Mouse (Mus musculus) hindbrain, embryonic 14.5 days (tissue): ENCODE results near the gene Eif5a. TPM values are rescaled to one million over a fixed set of nuclear protein-coding genes. Genes with fewer than 3 reads are reported as not detected.
A peak's percentile ranks its signal among the peaks of the same experiment; 100 is the strongest.

ENCODE experiments used
- ATAC-seq: fragments of 200-750 bp; cut with Nextera tagmentation; 2 replicates; pipeline ENCODE4 v1.8.0; 2017; ENCODE audit warnings: moderate number of reproducible peaks, mild to moderate bottlenecking, moderate TSS enrichment, moderate library complexity; ENCODE audit not compliant: low FRiP score
- DNase-seq: peaks from one replicate; pipeline ENCODE4 v3.0.0-alpha.2; 2015; ENCODE audit warnings: low spot score
- H3K27ac ChIP-seq: fragments of 300-500 bp; sonication (generic); 2 replicates; pipeline ENCODE4 v1.5.1; 2014; ENCODE audit warnings: mild to moderate bottlenecking, moderate library complexity
- H3K27me3 ChIP-seq: fragments of 300-500 bp; sonication (generic); 2 replicates; pipeline ENCODE4 v1.6.1; 2014; ENCODE audit warnings: mild to moderate bottlenecking, low read length, mixed read lengths; ENCODE audit not compliant: control insufficient read depth, insufficient read depth
- H3K36me3 ChIP-seq: fragments of 300-500 bp; sonication (generic); replicated peaks from 2 replicates; pipeline ENCODE4 v1.6.1; 2014; ENCODE audit not compliant: control insufficient read depth, insufficient read depth
- H3K4me1 ChIP-seq: fragments of 300-500 bp; sonication (generic); replicated peaks from 2 replicates; pipeline ENCODE4 v1.6.1; 2014; ENCODE audit warnings: antibody characterized with exemption, low read length, mixed read lengths; ENCODE audit not compliant: control insufficient read depth, insufficient read depth
- H3K4me2 ChIP-seq: fragments of 300-500 bp; sonication (generic); replicated peaks from 2 replicates; pipeline ENCODE4 v1.6.1; 2014; ENCODE audit warnings: mild to moderate bottlenecking, moderate library complexity
- H3K4me3 ChIP-seq: fragments of 300-500 bp; sonication (generic); replicated peaks from 2 replicates; pipeline ENCODE4 v1.5.1; 2014; ENCODE audit warnings: mild to moderate bottlenecking, low read length
- H3K9ac ChIP-seq: fragments of 300-500 bp; sonication (generic); 2 replicates; pipeline ENCODE4 v1.6.1; 2014
- H3K9me3 ChIP-seq: fragments of 300-500 bp; sonication (generic); 2 replicates; pipeline ENCODE4 v1.6.1; 2016; ENCODE audit warnings: low read length; ENCODE audit not compliant: control insufficient read depth
- WGBS: fragments of 180-500 bp; shearing (Covaris S2); extraction: QIAGEN DNeasy Blood & Tissue Kit; methylation state at CpG from one replicate; pipeline ENCODE4 v1.1.7; 2014; 5-methylcytosine and 5-hydroxymethylcytosine counted together
- polyA plus RNA-seq: library from polyadenylated mRNA; unstranded; fragments of >200 nt; fragmentation: Nextera tagmentation; extraction: Ambion mirVana; gene quantifications from 2 replicates; pipeline ENCODE4 v1.2.1, GENCODE M21; 2014

Eif5a gene
- polyA plus RNA-seq, 1 experiment from 2014 or later: 1,061 TPM

GRCm38 (mm10) chr11:69936714-69937347, 15.1 kb upstream of the Eif5a start:
- DNase-seq (no peak), ATAC-seq (no peak)
- H3K4me1 ChIP-seq: no peaks in the 10 kb centered on the region; the same call in 1 of the 2 replicates
- no peak overlapping the region for H3K27ac ChIP-seq
- peaks cover 36% of the 10 kb centered on the region for H3K27me3 ChIP-seq
- H3K4me2 ChIP-seq: peak overlapping the region; percentile 99
- 37% methylated on average over 9 of the region's 9 CpGs for WGBS
- no peaks in the 10 kb centered on the region for H3K9me3 ChIP-seq
- H3K4me3 ChIP-seq: peak overlapping the region; percentile 61; the same call in 1 of the 2 replicates
- no peaks in the 10 kb centered on the region for H3K36me3 ChIP-seq
- H3K9ac ChIP-seq: no peak overlapping the region

DNA sequence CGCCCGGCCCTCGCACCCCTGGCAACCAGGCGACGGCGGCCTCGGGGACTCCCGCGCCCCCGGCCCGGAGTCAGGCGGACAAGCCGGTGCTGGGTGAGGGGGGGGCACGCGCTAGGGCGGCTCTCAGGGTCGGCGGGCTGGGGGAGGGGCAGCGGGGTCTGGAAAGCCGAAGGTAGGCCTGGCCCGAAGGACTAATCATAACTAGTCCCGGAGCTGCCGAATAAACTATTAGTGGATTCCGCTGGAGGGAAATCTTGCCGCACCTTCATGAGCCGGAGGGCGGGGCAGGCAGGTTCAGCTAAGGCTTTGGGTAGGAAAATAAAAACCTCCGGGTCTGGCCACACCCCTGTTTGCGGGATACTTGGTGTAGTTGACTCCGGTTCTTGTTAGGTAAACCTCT, 14.4 kb upstream of the Eif5a start:
- Histone ChIP-seq H3K9ac (peak overlapping the region; percentile 63), H3K36me3 (no peaks in the 10 kb centered on the region), H3K27me3 (peaks cover 36% of the 10 kb centered on the region), H3K4me1 (no peaks in the 10 kb centered on the region; the same call in 1 of the 2 replicates), H3K4me2 (peak overlapping the region; percentile 99), H3K9me3 (no peaks in the 10 kb centered on the region), H3K4me3 (peak overlapping the region; percentile 61), H3K27ac (no peak overlapping the region)
- DNase-seq (no peak), ATAC-seq (no peak)
- WGBS: 2% methylated on average over 28 of the region's 30 CpGs

GRCm38 (mm10) chr11:69935137-69935879, 13.6 kb upstream of the Eif5a start, which contains the start of gene Ybx2:
TSS of gene Ybx2 (plus strand) at chr11:69935796.
- H3K9ac ChIP-seq: peak within 1 kb of the TSS; percentile 63
- DNase-seq (peak; percentile 90), ATAC-seq (peak; percentile 95)
- H3K36me3 ChIP-seq: no peaks in the 10 kb centered on the region
- peaks cover 36% of the 10 kb centered on the region for H3K27me3 ChIP-seq
- H3K4me2 ChIP-seq: peak within 1 kb of the TSS; percentile 99
- H3K9me3 ChIP-seq: no peaks in the 10 kb centered on the region
- H3K27ac ChIP-seq: no peak within 1 kb of the TSS
- H3K4me3 ChIP-seq: peak within 1 kb of the TSS; percentile 61
- WGBS: 2% methylated on average over 54 of the region's 62 CpGs
- H3K4me1 ChIP-seq: no peaks in the 10 kb centered on the region; the same call in 1 of the 2 replicates

- H3K4me3 ChIP-seq: peak overlapping the region; percentile 61
Observed at GRCm38 (mm10) chr11:69934681-69935080, 12.9 kb upstream of the Eif5a start.

GRCm38 (mm10) chr11:69934169-69934568, 12.4 kb upstream of the Eif5a start:
- Histone ChIP-seq H3K9ac (no peak overlapping the region), H3K4me3 (no peak overlapping the region; the same call in 1 of the 2 replicates), H3K4me2 (peak overlapping the region; percentile 29), H3K4me1 (no peaks in the 10 kb centered on the region; the same call in 1 of the 2 replicates), H3K27ac (no peak overlapping the region), H3K9me3 (no peaks in the 10 kb centered on the region), H3K36me3 (no peaks in the 10 kb centered on the region), H3K27me3 (peaks cover 36% of the 10 kb centered on the region)
- DNase-seq: peak; percentile 90
- no peak for ATAC-seq
- WGBS: 1% methylated on average over 18 of the region's 18 CpGs

More at GRCm38 (mm10) chr11:69934681-69935080, 12.9 kb upstream of the Eif5a start:
- H3K4me1 ChIP-seq: no peaks in the 10 kb centered on the region; the same call in 1 of the 2 replicates
- H3K9me3 ChIP-seq: no peaks in the 10 kb centered on the region
- no peak overlapping the region for H3K27ac ChIP-seq
- WGBS: 22% methylated on average over 6 of the region's 6 CpGs
- peaks cover 36% of the 10 kb centered on the region for H3K27me3 ChIP-seq
- ATAC-seq: no peak
- no peaks in the 10 kb centered on the region for H3K36me3 ChIP-seq
- no peak overlapping the region for H3K9ac ChIP-seq
- peak overlapping the region; percentile 99 for H3K4me2 ChIP-seq
- no peak for DNase-seq

DNA sequence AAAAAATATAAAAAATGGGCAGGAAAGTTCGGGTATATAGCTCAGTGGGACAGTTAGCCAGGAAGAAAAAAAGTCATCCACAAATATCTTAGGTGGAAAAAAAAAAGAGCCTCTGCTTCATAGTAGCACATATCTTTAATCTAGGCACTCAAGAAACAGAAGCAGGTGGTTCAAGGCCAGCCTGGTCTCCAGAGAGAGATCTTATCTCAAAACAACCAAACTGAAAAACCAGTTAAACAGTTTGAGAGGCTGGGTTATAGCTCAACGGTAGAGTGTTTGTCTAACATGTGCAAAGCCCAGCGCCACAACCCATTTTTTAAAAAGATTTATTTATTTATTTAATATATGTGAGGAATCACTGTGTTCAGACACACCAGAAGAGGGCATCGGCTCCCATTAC, 11.3 kb upstream of the Eif5a start:
- DNase-seq: no peak
- WGBS: 79% methylated on average over 4 of the region's 4 CpGs
- H3K9me3 ChIP-seq: no peaks in the 10 kb centered on the region
- no peak overlapping the region for H3K27ac ChIP-seq
- H3K9ac ChIP-seq: no peak overlapping the region
- H3K4me2 ChIP-seq: no peak overlapping the region
- no peaks in the 10 kb centered on the region; the same call in 1 of the 2 replicates for H3K4me1 ChIP-seq
- no peaks in the 10 kb centered on the region for H3K36me3 ChIP-seq
- H3K27me3 ChIP-seq: peaks cover 27% of the 10 kb centered on the region
- no peak for ATAC-seq
- no peak overlapping the region for H3K4me3 ChIP-seq

GRCm38 (mm10) chr11:69932254-69932653, 10.5 kb upstream of the Eif5a start:
- H3K4me3 ChIP-seq: no peak overlapping the region
- H3K27me3 ChIP-seq: peaks cover 19% of the 10 kb centered on the region
- 27% methylated on average over 3 of the region's 3 CpGs for WGBS
- no peaks in the 10 kb centered on the region; the same call in 1 of the 2 replicates for H3K4me1 ChIP-seq
- no peak overlapping the region for H3K9ac ChIP-seq
- no peak overlapping the region for H3K27ac ChIP-seq
- DNase-seq (no peak), ATAC-seq (no peak)
- no peak overlapping the region for H3K4me2 ChIP-seq
- H3K9me3 ChIP-seq: no peaks in the 10 kb centered on the region
- no peaks in the 10 kb centered on the region for H3K36me3 ChIP-seq

GRCm38 (mm10) chr11:69931769-69932168, 10.0 kb upstream of the Eif5a start:
- Histone ChIP-seq H3K36me3 (no peaks in the 10 kb centered on the region), H3K4me3 (no peak overlapping the region), H3K9ac (no peak overlapping the region), H3K9me3 (no peaks in the 10 kb centered on the region), H3K4me1 (no peaks in the 10 kb centered on the region; the same call in 1 of the 2 replicates), H3K27me3 (peaks cover 14% of the 10 kb centered on the region; the same call in 1 of the 2 replicates), H3K27ac (no peak overlapping the region), H3K4me2 (no peak overlapping the region)
- 77% methylated on average over 8 of the region's 8 CpGs for WGBS
- DNase-seq (no peak), ATAC-seq (no peak)

DNA sequence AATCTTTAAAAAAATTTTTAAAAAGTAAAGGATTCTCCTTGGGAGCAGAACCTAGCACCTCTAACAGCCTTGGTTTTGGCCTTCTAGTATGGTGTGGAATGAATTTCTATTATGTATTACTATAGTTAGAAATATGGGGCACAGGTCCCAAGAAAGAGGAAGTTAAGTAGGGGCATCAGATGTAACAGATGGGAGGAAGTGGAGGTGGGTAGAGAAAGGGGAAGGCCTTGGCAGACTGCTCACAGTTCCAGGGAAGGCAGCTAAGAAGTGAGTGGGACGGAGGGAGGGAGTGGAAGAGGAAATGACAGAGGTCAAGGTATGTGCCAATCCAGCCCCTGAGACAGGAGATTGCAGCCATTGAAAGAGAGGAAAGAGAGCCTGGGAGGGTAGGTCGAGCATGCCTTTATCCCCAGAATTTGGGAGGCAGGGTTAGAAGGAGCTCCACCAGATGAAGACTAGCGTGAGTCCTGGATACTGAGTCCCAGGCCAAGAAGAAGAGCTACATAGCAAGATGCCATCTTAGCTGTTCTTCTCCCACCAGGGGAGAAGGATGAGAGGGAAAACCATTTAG, 9.3 kb upstream of the Eif5a start:
- H3K4me3 ChIP-seq: no peak overlapping the region
- no peaks in the 10 kb centered on the region; the same call in 1 of the 2 replicates for H3K4me1 ChIP-seq
- ATAC-seq (no peak), DNase-seq (no peak)
- H3K4me2 ChIP-seq: no peak overlapping the region
- H3K9me3 ChIP-seq: no peaks in the 10 kb centered on the region
- H3K9ac ChIP-seq: no peak overlapping the region
- peaks cover 10% of the 10 kb centered on the region; the same call in 1 of the 2 replicates for H3K27me3 ChIP-seq
- H3K27ac ChIP-seq: no peak overlapping the region
- no peaks in the 10 kb centered on the region for H3K36me3 ChIP-seq
- 68% methylated on average over 3 of the region's 3 CpGs for WGBS
